8 mouse cellular contexts compared by ENCODE assay signal in the genomic region with DNA sequence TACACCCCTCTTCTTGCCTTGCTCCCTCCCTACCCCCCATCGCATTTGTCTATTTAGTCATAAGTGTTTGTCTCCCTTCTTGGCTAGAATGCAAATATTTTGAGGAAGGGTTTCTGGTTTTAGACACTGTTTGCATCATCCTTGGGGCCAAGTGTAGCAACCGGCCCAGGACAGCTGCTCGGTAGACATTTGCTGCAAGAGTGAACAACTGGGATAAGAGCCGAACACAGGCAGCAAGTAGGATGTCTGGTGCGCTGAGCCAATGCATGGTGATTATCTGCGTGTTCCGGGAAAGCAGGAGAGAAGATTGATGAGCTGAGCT. TPM values are rescaled to one million over a fixed set of nuclear protein-coding genes. Genes with fewer than 3 reads are reported as not detected.
DNase-seq lines count a peak whose midpoint lies in the region; ATAC-seq and TF ChIP-seq lines count a peak whose summit lies in the region.

No protein-coding gene starts in this region.

- ATAC-seq in midbrain, embryonic 14.5 days (ENCODE audit: low FRiP score, low TSS enrichment) = no peak

- DNase-seq in kidney, postnatal 10 days = peak; percentile 17
- no peak for DNase-seq in kidney, adult 8-10 months
- DNase-seq in ZHBTc4 (ENCODE audit: low read depth, low spot score) = peak; percentile 16
- peak; percentile 37 to 52 for DNase-seq in heart, adult 2 months
- no peak for DNase-seq in limb, embryonic 10.5 days (ENCODE audit: low spot score)
- no peak for DNase-seq in midbrain, embryonic 14.5 days
- no peak for DNase-seq in thymus, adult 18-20 months
- no peak for DNase-seq in urinary bladder, postnatal 25 days (ENCODE audit: low spot score)

- H3K9ac ChIP-seq in heart, adult 2 months (ENCODE audit: low read depth, low read length) = no peak overlapping the region
- H3K9ac ChIP-seq in midbrain, embryonic 14.5 days (replicated peaks; ENCODE audit: low read length) = peak overlapping the region; percentile 97

- H3K4me1 ChIP-seq in heart, adult 2 months (ENCODE audit: control insufficient read depth, insufficient read depth, low read length) = peaks cover 9% of the 10 kb centered on the region
- H3K4me1 ChIP-seq in limb, embryonic 10.5 days = peaks cover 26% of the 10 kb centered on the region
- H3K4me1 ChIP-seq in midbrain, embryonic 14.5 days (ENCODE audit: control insufficient read depth, insufficient read depth, low read length) = peaks cover 30% of the 10 kb centered on the region

- no peaks in the 10 kb centered on the region for H3K27me3 ChIP-seq in heart, adult 2 months (ENCODE audit: control insufficient read depth, insufficient read depth, low read length)
- no peaks in the 10 kb centered on the region for H3K27me3 ChIP-seq in limb, embryonic 10.5 days (ENCODE audit: low read depth, poor library complexity, severe bottlenecking)
- no peaks in the 10 kb centered on the region for H3K27me3 ChIP-seq in midbrain, embryonic 14.5 days (ENCODE audit: control insufficient read depth, insufficient read depth, low read length)

- no peak for TF ChIP-seq CTCF in heart, adult 2 months (IDR thresholded peaks at IDR 0.05)

- H3K4me3 ChIP-seq in heart, adult 2 months = no peak overlapping the region
- peak overlapping the region; percentile 97 for H3K4me3 ChIP-seq in limb, embryonic 10.5 days
- peak overlapping the region; percentile 93; the same call in 1 of the 2 replicates for H3K4me3 ChIP-seq in midbrain, embryonic 14.5 days (replicated peaks; ENCODE audit: low read depth, low read length)

- H3K4me2 ChIP-seq in midbrain, embryonic 14.5 days (ENCODE audit: low read length) = peak overlapping the region; percentile 92

- no peaks in the 10 kb centered on the region for H3K79me2 ChIP-seq in heart, adult 2 months (replicated peaks; ENCODE audit: control insufficient read depth, insufficient read depth, low read length)

- peak overlapping the region; percentile 99 for H3K27ac ChIP-seq in heart, adult 2 months
- no peak overlapping the region for H3K27ac ChIP-seq in limb, embryonic 10.5 days
- no peak overlapping the region for H3K27ac ChIP-seq in midbrain, embryonic 14.5 days (replicated peaks; ENCODE audit: low read depth, low read length)

- no peaks in the 10 kb centered on the region for H3K9me3 ChIP-seq in limb, embryonic 10.5 days (replicated peaks)
- no peaks in the 10 kb centered on the region for H3K9me3 ChIP-seq in midbrain, embryonic 14.5 days (ENCODE audit: control insufficient read depth, low read length)

- no peak for TF ChIP-seq EP300 in heart, adult 2 months (IDR thresholded peaks at IDR 0.05; ENCODE audit: insufficient read depth, low read depth, low read length)

- intact Hi-C loops in heart, adult 2 months (cut with DNase I) = loop anchor here (5.0 kb wide), 1 partner anchor 262 kb away; no protein-coding TSS in a partner anchor

- peaks cover 11% of the 10 kb centered on the region for H3K36me3 ChIP-seq in heart, adult 2 months (ENCODE audit: control insufficient read depth, insufficient read depth, low read length)
- peaks cover 3% of the 10 kb centered on the region; the same call in 1 of the 2 replicates for H3K36me3 ChIP-seq in limb, embryonic 10.5 days
- no peaks in the 10 kb centered on the region for H3K36me3 ChIP-seq in midbrain, embryonic 14.5 days (ENCODE audit: control insufficient read depth, insufficient read depth, low read length)

- no peak for TF ChIP-seq POLR2A in heart, adult 2 months (IDR thresholded peaks at IDR 0.05; ENCODE audit: insufficient read depth, low read depth, low read length)

- 65% methylated on average over 7 of the region's 7 CpGs for WGBS in heart, adult 2 months
- WGBS in limb, embryonic 10.5 days = 65% methylated on average over 7 of the region's 7 CpGs
- whole genome bisulfite sequencing in midbrain, embryonic 14.5 days = 84% methylated on average over 7 of the region's 7 CpGs

RNA-seq across cellular contexts. Expression of a gene that starts 2.3 kb away (rescaled TPM):
- total RNA-seq in heart, adult 2 months (2021) = 10 to 100 TPM; 86.9 to 88.3 TPM
- 42.9 and 68.7 TPM in 2 replicates for polyA plus RNA-seq in heart, adult 2 months (2012; rRNA removed)
- 91.6 and 96.3 TPM in 2 replicates for polyA plus RNA-seq in limb, embryonic 10.5 days (2016; fragmentation: Nextera tagmentation; extraction: Ambion mirVana)
- 46.1 and 48.9 TPM in 2 replicates for polyA plus RNA-seq in midbrain, embryonic 14.5 days (2014; fragmentation: Nextera tagmentation; extraction: Ambion mirVana)

Comparison
In these comparisons a context has a peak if more than half of its experiments do, and no peak if none do; other contexts are left out.
1. DNase-seq: peak in kidney, postnatal 10 days (single experiment), ZHBTc4 (single experiment) and heart, adult 2 months (2 of 2); none in kidney, adult 8-10 months (0 of 2), limb, embryonic 10.5 days (single experiment), midbrain, embryonic 14.5 days (single experiment), thymus, adult 18-20 months (0 of 2) and urinary bladder, postnatal 25 days (single experiment).